Mouse (Mus musculus) heart, postnatal 10 days (tissue): ENCODE results near the gene Slit3. TPM values are rescaled to one million over a fixed set of nuclear protein-coding genes. Genes with fewer than 3 reads are reported as not detected.
A peak's percentile ranks its signal among the peaks of the same experiment; 100 is the strongest.

ENCODE experiments used
- DNase-seq, 2 experiments: peaks; one replicate each; pipeline ENCODE4 v3.0.0; 2021
- intact Hi-C: fragments of 180-260 bp; cut with DNase I; formaldehyde crosslinking; loops from one replicate; pipeline ENCODE4 v1.15.1; 2025
- total RNA-seq, 2 experiments: library from RNA; stranded (reverse); gene quantifications; 2 replicates each; pipeline ENCODE4 v1.2.3; 2021

The Slit3 gene
- 10 to 100 TPM; 16.2 to 20.4 TPM for total RNA-seq

DNA sequence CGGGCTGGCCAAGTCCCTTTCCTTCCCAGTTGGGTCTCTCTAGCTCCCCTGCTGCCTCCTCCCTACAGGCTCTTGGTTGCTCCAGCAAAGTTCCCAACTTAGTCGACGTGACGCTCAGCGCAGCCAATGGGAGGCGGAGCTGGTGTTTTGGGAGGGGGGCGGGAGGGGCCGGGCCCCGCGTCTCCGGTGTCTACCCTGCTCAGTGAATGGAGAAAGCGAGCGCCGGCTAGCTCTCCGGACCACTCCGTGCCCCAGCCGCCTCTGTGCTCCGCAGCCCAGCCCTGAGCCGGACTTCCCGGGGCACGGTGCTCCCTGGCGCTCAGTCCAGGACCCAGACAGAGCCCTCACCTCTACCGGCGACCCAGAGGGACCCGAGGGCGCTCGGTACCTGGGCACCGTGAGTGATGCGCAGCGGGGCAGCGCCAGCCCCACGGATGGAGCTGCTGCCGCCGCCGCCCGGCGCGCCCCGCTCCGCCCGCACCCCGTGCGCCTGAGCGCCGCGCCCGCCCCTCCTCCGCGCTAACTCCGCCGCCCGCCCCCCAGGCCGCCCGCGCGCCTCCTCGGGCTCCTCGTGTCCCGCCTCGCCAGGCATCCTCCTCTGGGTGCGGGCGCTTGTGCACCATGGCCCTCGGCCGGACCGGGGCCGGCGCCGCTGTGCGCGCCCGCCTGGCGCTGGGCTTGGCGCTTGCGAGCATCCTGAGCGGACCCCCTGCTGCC is at the start of gene Slit3:
TSS of gene Slit3 (plus strand) at position 331 of the 717 bp plus-strand sequence.
- intact Hi-C loops = loop anchor here (1.0 kb wide), 1 partner anchor 544 kb away; no protein-coding TSS in a partner anchor
- peak; percentile 55 to 58 for DNase-seq

DNA sequence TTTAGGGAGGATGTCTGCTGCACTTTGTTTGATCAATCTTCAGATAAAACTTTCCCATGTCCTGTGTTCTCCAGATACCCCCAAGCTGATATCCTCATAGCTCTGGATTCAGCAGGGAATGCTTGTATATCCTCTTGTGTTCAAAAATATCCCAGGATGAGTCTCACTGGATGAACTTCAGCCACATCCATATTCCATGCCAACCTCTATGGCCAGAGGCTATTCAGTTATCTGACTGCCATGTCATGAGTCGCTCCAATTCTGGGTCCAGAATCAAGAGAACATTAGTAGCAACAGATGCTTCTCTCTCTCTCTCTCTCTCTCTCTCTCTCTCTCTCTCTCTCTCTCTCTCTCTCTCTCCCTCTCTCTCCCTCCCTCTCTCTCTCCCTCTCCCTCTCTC is 49.6 kb upstream of the Slit3 start:
- intact Hi-C loops = no loop called here
- DNase-seq = no peak

DNA sequence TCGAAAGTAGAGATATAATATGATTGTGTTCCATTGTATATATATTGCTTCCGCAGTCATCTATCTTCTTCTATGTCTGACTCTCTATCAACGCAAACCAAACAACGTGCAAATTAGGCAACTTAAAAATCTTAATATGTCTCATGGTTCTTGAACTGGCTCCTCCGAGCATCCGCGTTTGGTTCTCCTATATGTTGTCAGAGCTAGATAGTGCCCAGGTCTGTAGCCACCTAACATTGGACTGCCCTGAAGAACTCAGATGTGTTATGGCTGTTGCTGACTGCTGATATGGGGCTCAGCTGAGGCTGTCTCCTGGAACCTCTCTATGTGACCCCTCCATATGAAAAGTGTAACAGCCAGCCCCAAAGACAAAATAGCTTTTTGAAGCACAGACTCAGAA is 45.6 kb upstream of the Slit3 start:
- intact Hi-C loops = no loop called here
- DNase-seq = no peak

DNA sequence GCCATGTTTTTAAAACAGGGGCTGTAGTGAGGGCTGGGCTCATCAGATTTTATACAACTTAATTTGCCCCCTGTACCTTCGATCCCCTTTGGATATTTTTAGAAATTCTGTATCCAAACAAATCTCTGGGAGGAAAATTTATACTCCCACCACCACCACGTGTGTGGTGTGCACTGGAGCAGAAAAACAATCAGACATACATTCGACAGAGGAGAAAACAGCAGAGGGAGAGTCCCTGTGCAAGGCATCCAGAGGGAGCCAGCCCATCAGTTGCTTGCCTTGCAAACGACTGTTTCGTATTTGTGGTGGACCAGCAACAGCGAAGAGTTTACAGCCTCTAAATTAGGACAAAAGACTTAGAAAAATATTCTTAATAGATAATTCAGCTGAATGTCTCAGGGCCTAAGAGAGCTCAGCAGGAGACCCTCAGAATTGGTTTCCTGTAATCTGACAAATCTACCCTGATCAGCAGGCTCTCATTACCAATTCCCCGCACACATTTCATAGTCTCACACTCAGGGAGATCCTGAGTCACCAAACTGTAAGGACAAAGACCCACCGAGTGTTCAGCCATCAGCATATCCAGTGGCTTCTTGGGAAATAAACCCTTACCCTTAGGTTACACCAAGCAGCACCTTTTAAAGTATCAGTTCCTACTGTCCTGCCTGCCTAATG is 40.4 kb upstream of the Slit3 start:
- DNase-seq = no peak
- intact Hi-C loops = no loop called here

DNA sequence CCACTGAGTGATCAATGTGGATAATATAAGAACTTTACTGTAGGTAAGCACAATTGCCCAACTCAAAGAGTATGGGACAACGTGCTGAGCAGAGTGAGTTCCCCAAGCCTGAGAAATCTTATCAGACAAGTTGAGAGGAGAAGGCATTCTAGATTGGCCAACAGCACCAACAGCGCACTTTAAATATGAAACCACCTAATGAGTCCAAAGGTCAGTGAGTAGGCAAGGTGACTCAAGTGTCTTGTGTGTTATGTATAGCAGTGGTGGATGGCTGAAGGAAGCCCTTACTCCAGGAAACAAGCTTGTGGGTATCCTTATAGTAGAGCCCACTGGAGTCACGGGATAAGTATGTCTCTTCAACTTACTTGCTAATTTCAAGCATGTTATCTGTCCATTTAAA is 38.7 kb upstream of the Slit3 start:
- DNase-seq = no peak
- intact Hi-C loops = no loop called here

DNA sequence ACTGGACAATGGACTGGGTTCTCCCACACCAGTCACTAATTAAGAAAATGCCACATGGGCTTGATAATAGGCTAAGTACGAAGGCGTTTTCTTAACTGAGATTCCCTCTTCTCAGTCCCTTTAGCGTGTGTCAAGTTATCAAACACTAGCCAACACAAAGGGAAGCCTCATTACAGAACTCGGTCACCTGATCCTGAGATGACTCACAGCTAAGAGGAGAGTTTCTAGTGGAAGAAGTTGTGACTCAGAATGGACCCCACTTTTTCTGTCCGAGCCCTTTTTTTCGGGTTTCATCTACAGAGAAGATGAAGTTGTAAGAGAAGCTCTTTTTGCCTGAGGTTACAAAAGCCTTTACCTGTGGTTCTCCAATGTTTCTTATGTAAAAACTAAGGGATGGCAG is 38.0 kb upstream of the Slit3 start:
- DNase-seq = no peak
- intact Hi-C loops = no loop called here

DNA sequence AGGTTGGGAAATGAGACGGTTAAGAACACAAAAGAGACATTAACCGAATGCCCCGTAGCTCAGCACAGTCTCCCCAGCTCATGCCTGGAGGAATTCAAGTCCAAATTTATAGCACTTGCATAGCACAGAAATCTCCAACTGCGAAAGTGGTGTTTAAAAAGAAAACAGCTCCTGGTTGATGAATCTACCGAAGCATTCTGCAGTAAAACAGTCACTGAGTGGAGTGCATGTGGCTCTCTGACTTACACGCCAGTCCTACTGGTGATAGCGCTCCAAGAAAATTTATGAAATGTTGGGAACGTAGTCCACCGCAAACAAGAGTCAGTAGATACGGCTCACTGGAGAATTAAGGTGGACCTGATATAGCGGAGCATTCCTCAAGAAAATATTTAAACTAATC is 35.7 kb upstream of the Slit3 start:
- no peak for DNase-seq
- intact Hi-C loops = no loop called here

DNA sequence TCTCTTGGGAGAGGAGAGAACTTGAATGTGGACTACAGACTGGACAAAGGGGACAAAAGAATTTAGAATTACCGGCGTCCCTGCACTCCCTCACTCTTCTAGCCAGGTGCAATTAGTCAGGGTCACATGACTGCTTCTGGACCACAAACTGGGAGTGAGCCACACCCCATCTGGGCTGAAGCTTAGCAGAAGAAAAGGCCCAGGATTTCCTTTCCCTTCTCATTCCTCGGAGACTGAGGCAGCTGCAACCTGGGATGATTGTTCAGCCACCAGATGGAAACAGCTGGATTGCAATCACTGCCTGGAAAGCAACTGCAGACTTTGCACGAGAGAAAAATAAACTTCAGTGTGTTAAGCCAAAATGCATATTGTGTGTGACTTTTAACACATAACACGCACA is 35.0 kb upstream of the Slit3 start:
- intact Hi-C loops = no loop called here
- peak; percentile 55 to 58 for DNase-seq

DNA sequence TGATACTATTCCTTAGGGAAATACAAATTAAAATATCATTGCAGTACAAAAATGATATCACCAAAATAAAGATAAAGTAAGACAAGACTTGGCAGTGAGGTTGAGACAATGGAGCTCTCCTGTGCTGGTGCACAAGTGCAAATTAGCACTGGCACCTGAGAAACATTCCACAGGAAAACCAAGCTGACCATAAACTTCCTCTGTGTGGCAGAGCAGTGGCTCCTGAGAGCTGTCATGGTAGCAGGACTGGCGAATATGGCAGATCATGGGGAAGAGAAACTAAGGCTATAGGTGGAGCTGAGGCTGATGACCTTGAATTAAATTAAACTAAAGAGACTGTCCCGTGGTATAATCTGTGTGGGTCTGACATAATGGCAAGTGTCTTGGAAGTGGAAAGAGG is 33.6 kb upstream of the Slit3 start:
- intact Hi-C loops = no loop called here
- no peak for DNase-seq

DNA sequence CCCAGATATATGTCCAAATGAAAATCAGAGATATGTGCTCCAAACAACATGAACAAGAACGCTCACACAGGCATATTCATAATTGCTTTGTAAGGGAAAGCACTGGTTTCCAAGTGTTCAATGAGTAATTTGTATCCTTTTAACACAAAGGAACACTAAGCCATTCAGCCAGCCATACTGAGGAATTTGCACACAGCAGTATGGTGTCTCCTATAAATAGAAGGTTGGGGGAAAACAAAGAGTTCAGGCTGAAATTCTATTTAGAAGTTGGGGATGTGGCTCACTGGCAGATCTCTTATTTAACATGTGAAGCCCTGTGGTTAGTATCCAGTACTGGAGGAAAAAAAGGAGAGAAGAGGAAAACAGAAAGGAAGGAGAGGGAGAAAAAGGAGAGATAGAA is 32.9 kb upstream of the Slit3 start:
- intact Hi-C loops = no loop called here
- DNase-seq = no peak

DNA sequence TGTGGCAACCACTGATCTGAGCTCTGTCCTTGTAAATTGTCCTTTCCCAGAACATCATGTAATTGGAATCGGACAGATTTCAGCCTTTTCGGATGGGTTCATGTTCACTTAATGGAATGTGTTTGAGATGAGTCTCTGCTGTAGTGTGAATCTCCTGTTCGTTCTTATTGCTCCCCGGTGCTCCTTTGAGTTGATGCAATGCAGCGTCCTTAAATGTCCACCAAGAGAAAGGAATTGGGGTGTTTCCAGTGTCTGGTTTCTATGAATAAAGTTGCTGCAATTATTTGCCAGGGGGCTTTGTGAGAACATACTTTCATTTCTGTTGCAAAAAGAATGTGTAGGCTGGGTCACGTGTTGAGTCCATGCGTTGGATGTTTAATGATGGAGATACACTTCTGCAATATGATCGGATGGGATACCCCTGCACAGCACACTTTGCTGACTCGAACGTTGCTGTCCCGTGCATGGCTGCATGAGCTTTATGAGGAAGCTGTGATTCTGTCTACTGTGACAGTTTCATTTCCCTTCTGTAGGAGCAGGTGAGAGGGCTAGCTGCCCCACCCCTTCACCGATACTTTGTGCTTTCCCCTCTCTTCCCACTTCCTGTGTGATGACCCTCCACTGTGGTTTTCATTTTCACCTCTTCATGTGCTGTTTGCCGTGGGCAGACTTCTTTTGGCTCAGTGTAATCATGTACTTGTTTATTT is 30.2 kb upstream of the Slit3 start:
- DNase-seq = no peak
- intact Hi-C loops = no loop called here

DNA sequence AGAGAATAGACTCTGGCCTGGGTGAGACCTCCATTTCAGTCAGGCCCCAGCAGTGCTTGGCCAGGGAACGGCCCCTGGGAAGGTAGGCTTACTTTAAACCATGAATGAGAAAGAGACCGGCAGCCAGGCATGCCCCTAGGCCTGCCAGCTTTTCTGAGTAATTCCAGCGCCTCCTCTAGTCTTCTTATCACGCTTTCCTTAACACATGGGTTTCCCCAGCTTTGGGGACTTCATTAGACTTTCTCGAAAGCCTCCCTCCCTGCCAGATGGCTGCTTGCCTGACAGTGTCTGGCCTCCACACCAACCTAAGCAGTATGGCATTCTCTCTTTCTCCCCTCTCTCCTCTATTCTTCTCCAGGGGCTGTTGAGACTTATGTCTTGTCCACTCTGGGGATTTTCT is 24.5 kb upstream of the Slit3 start:
- intact Hi-C loops = no loop called here
- DNase-seq = peak; percentile 14 to 28

DNA sequence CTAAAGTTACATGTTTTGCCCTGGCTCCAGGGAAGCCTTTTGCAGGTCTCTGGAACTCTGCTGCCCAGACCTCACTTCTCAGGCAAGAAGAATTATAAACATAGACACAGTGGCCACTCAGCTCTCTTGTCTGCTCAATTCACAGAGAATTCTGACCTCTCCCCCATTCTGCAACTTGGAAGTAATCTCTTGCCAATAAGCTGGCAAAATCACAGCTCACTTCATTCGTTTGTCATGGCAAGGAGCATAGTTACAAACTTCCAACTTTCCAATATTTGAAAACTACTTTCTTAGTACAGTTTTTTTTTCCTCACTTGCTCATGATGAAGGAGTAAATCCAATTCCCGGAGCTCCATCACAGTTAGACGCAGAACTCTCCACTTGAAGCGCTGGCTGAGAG is 11.2 kb upstream of the Slit3 start:
- DNase-seq = no peak

DNA sequence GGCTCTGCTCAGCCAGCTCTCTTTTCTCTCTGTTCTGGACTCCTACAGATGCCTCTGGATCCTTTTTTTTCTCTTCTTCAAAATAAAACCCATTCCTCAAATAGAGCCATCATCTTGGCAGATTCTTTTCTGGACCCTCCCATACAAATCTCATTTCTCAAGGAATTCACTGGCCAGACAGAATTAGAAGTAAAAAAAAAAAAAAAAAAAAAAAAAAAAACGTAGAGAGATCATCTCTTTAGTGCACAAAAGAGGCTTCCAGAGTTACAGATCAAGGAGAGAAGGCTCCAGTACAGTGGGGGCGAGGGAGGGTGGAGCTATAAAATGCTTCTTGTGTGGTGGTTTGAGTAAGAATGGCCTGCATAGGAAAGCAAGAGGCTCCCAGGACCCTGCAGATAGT is 10.2 kb upstream of the Slit3 start:
- intact Hi-C loops = loop anchor here (10.0 kb wide), 1 partner anchor 584 kb away; no protein-coding TSS in a partner anchor
- no peak for DNase-seq

More for the DNA sequence above, 11.2 kb upstream of the Slit3 start:
- intact Hi-C loops = loop anchor here (10.0 kb wide), 1 partner anchor 585 kb away; no protein-coding TSS in a partner anchor

DNA sequence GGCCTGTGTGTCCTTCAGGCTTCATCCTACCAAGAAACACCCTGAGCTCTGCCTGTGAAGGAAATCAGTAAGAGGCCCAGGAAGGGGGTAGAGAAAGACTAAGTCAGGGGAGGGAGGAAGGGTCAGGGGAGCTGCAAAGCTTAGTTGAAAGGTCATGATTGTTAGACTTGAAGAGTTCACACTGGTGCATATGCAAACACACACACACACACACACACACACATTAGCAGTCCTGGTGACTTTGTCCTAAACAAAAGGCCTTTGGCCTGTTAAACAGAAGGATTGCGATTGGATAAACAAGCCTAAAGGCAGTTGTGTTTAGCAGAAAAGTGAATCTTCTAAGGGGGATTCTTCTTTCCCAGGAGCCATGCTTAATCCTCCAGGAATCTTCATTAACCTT is 7.7 kb upstream of the Slit3 start:
- intact Hi-C loops = loop anchor here (10.0 kb wide), 1 partner anchor 582 kb away; no protein-coding TSS in a partner anchor
- no peak for DNase-seq

DNA sequence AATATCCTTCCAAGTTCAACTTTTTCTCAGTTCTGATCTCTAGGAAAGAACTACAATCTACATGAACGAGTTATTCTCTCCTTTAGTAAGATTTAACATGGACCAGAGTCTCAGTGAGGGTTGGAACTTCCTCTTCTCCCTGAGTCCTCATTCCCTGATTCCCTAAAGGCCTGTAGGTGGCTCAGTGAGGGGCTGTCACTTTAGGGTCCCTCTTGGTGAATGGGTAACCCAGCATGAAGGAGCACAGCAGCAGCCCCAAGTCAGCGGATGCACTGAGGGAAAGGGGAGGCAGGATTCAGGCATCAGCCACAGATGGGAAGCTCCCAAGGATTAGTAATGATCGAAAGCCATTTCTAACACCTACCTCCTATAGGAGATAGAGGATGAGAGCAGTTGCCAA is 4.6 kb upstream of the Slit3 start:
- intact Hi-C loops = loop anchor here (5.0 to 10.0 kb wide), 3 partner anchors 274 to 578 kb away; no protein-coding TSS in a partner anchor

DNA sequence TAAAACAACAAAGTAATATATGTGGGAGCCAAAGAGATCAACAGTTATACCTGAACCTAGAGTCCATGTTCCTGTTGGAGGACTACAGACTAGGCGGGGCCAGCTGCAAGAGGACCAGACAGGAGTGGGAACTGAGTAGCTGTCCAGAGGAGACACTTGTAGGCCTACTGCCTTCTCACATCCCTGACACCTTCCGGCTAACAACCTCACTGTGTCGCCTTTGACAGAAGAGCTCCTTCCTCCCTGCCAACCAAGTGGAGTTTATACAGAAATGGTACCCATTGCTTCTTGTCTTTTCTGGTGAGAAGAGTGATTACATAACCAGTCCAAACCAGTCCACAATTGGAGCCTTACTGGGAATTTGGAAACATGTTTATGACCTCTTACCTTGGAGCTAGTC is 3.2 kb upstream of the Slit3 start:
- intact Hi-C loops = loop anchor here (2.0 to 10.0 kb wide), 4 partner anchors 233 to 577 kb away; no protein-coding TSS in a partner anchor

More for the DNA sequence above, 4.6 kb upstream of the Slit3 start:
- no peak for DNase-seq

DNA sequence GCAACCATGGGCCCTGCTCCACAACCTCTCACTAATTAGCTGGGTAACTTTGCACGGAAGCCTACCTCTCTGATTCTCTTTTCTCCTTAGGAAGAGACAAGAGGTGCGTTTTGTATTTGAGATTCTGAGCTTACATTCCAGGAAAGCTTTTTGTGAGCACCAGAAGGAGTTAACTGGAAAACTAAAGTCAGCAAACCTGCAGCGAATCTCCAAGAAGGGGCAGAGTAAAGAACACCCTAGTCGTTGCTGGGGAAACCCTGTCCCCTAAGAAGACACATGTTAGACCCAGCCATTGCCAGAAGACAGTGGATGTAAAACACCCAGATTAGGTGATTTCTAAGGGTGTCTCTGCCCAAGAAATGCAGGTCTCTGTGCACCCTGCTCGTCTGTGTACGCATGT is 2.3 kb upstream of the Slit3 start:
- intact Hi-C loops = loop anchor here (1.0 to 10.0 kb wide), 5 partner anchors 234 to 576 kb away; no protein-coding TSS in a partner anchor
- no peak for DNase-seq

More for the DNA sequence above, 3.2 kb upstream of the Slit3 start:
- DNase-seq = no peak

DNA sequence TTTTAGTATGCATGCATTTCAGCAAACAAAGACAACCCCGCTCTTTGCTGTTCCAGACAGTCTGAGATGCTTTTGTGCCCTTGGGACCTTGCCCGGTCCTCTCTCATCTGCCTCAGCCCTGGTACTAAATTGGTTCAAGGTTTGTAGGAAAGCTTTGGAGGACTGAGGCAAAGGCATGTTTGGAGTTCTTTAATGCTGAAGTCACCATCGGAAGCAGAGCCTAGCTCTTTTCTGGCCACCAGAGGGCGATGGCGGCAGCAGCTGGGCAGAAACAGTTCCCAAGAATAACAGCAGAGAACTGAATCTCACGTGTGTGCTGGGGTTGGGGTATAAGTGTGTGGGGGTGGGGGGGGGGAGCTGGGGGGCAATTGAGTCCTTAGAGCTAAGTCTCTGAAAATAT is 1.7 kb upstream of the Slit3 start:
- intact Hi-C loops = loop anchor here (1.0 to 10.0 kb wide), 5 partner anchors 235 to 575 kb away; no protein-coding TSS in a partner anchor
- DNase-seq = peak; percentile 86 to 88

DNA sequence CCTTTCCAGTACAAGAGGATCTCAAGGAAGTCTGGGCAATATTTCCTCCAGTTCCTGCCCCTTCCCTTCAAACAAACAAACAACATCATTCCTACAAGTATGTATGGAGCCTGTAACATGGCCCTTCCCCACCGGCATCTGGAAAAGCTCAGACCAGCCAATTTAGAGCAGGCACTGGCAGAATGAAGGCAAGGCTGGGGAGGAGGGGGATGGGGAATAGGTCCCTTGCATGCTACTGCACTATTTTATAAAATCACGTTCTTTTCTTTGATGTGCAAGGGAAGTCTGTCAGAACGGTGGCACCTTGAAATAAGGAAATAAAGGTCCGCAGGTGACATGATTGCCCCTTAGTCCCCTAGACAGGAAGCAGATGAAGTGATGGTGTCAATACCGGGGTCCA is 948 bp upstream of the Slit3 start:
- intact Hi-C loops = loop anchor here (1.0 kb wide), 1 partner anchor 545 kb away; no protein-coding TSS in a partner anchor
- no peak for DNase-seq

DNA sequence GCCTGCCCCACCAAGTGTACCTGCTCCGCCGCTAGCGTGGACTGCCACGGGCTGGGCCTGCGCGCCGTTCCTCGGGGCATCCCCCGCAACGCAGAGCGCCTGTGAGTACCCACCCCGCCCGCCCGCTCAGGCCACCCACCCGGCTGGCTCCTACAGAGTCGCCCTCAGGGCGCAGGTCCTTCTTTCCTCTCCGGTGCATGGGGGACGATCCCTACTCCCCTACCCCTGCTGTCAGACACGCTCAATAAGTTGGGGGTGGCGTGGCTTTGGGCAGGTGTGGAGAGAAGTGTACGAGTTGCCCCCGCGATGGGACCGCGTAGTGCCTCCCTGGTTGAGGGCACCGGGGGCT is 561 bp downstream of the Slit3 start:
- intact Hi-C loops = no loop called here

More for the DNA sequence above, 561 bp downstream of the Slit3 start:
- peak in 1 of 2 experiments; percentile 27 for DNase-seq
